Mouse (Mus musculus) ES-E14 (cell line): Measurements from ENCODE around the gene Slc7a11. TPM values are rescaled to one million over a fixed set of nuclear protein-coding genes. Genes with fewer than 3 reads are reported as not detected.

ENCODE experiments used
- DNase-seq: peaks from one replicate; pipeline ENCODE4 v3.0.0-alpha.2; 2013; ENCODE audit warnings: low read depth, low spot score
- H3K27ac ChIP-seq: 2 replicates; pipeline ENCODE4 v1.5.1; 2012; ENCODE audit warnings: low read depth, mild to moderate bottlenecking, low read length, moderate library complexity, mixed read lengths; ENCODE audit not compliant: poor library complexity, insufficient read depth, severe bottlenecking
- H3K36me3 ChIP-seq: 2 replicates; pipeline ENCODE4 v1.6.1; 2012; ENCODE audit warnings: mild to moderate bottlenecking, low read length, moderate library complexity, mixed read lengths; ENCODE audit not compliant: control insufficient read depth, poor library complexity, insufficient read depth, severe bottlenecking
- H3K4me1 ChIP-seq, 2 experiments: fragments of 150-350 bp in 1 of 2; sonication (generic) in 1 of 2; 2 replicates each; pipeline ENCODE4 v1.6.1; 2012; ENCODE audit warnings: low read length in 2 of 2, mild to moderate bottlenecking in 1 of 2, mixed read lengths in 1 of 2; ENCODE audit not compliant: control insufficient read depth in 2 of 2, insufficient read depth in 2 of 2, poor library complexity in 1 of 2
- H3K4me3 ChIP-seq, 2 experiments: fragments of 150-350 bp in 1 of 2; sonication (generic) in 1 of 2; 2 replicates each; pipeline ENCODE4 v1.5.1; 2012; ENCODE audit warnings: low read length in 2 of 2, low read depth in 1 of 2, mild to moderate bottlenecking in 1 of 2, mixed read lengths in 1 of 2; ENCODE audit not compliant: insufficient read depth in 1 of 2, poor library complexity in 1 of 2, severe bottlenecking in 1 of 2
- H3K9ac ChIP-seq: 2 replicates; pipeline ENCODE4 v1.6.1; 2012; ENCODE audit warnings: low read depth, mild to moderate bottlenecking, low read length, mixed read lengths; ENCODE audit not compliant: poor library complexity, insufficient read depth, severe bottlenecking
- H3K9me3 ChIP-seq: fragments of 150-350 bp; sonication (generic); 2 replicates; pipeline ENCODE4 v1.6.1; 2012; ENCODE audit warnings: low read depth, mild to moderate bottlenecking, low read length; ENCODE audit not compliant: control insufficient read depth, insufficient read depth
- CHD2 ChIP-seq: IDR thresholded peaks from 2 replicates; pipeline ENCODE4 v1.6.1; 2014; ENCODE audit warnings: mild to moderate bottlenecking, low read depth, low read length, inconsistent platforms
- HCFC1 ChIP-seq: IDR thresholded peaks from 2 replicates; pipeline ENCODE4 v1.6.1; 2012; ENCODE audit warnings: low read length, inconsistent platforms, borderline replicate concordance; ENCODE audit not compliant: insufficient read depth
- MAFK ChIP-seq: IDR thresholded peaks from 2 replicates; pipeline ENCODE4 v1.6.1; 2014; ENCODE audit warnings: mild to moderate bottlenecking, low read depth, low read length, inconsistent platforms; ENCODE audit not compliant: insufficient read depth
- ZC3H11A ChIP-seq: IDR thresholded peaks from 2 replicates; pipeline ENCODE4 v1.6.1; 2012; ENCODE audit warnings: low read depth, mild to moderate bottlenecking, inconsistent platforms, low read length, borderline replicate concordance
- ZNF384 ChIP-seq: IDR thresholded peaks from 2 replicates; pipeline ENCODE4 v1.6.1; 2012; ENCODE audit warnings: low read depth, low read length, inconsistent platforms
- in situ Hi-C, 2 experiments: fragments of 600-800 bp; cut with MboI; formaldehyde crosslinking; loops; one replicate each; pipeline ENCODE4 v1.15.1; 2025; ENCODE audit warnings: low sequenced_read_pairs in 2 of 2, inconsistent platforms in 1 of 2; ENCODE audit not compliant: unreplicated experiment in 2 of 2
- total RNA-seq: library from RNA; depleted of rRNA; stranded (reverse); fragments of 300-350 nt; gene quantifications from 2 replicates; pipeline ENCODE4 v1.2.3, GENCODE M21; 2012

Slc7a11 gene
- total RNA-seq, 1 experiment = 2.1 TPM

- Histone ChIP-seq H3K9ac (no peak overlapping the region), H3K9me3 (no peaks in the 10 kb centered on the region), H3K4me1 (no peaks in the 10 kb centered on the region), H3K27ac (no peak overlapping the region), H3K36me3 (no peaks in the 10 kb centered on the region), H3K4me3 (no peak overlapping the region)
- in situ Hi-C loops = no loop called here
- DNase-seq = no peak
- TF ChIP-seq HCFC1 = no peak
- TF ChIP-seq ZNF384 = no peak
- no peak for TF ChIP-seq MAFK
- TF ChIP-seq ZC3H11A = no peak
- TF ChIP-seq CHD2 = no peak
These were observed 327.1 kb downstream of the Slc7a11 start for GRCm38 (mm10) chr3:50116266-50116665.

- TF ChIP-seq CHD2 (no peak), HCFC1 (no peak), ZC3H11A (no peak), ZNF384 (no peak), MAFK (no peak)
- H3K4me3 ChIP-seq = no peak overlapping the region
- in situ Hi-C loops = no loop called here
- H3K9ac ChIP-seq = no peak overlapping the region
- DNase-seq = no peak
- no peaks in the 10 kb centered on the region for H3K4me1 ChIP-seq
- H3K9me3 ChIP-seq = no peaks in the 10 kb centered on the region
- no peak overlapping the region for H3K27ac ChIP-seq
- H3K36me3 ChIP-seq = no peaks in the 10 kb centered on the region
These were observed 337.9 kb downstream of the Slc7a11 start for GRCm38 (mm10) chr3:50105509-50105908.

DNA sequence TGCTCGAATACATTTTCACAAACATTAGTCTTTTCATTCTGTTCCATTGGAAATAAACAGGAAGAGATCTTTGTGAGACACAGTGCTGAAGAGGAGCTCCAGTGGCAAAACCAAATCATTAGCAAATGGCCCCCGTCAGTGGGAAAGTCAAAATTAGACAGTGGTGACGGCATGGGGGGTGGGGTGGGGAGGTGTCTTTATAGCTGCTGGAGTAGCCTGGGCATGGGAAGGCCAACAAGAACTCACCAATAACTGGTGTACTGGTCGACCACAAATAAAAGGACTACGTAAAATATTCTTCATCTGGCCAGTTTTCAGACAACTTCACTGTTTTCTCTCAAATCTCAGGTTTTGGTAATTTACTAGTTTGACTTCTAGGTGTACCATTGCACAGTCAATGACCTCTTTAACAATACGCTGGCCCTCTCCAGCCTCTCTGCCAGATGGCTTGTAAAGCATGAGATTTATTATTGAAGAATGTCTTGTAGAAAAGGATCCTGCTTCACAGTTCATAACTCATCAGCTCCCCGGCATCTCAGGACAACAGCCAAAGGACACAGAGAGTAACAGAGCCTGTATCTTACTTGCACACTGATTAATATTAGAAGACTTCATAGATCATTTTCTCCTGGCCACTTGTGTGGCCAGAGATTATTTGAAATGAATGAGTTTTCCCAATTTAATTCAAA is 348.9 kb downstream of the Slc7a11 start:
- no peak for DNase-seq
- Histone ChIP-seq H3K36me3 (no peaks in the 10 kb centered on the region), H3K9ac (no peak overlapping the region), H3K4me3 (no peak overlapping the region), H3K9me3 (no peaks in the 10 kb centered on the region), H3K27ac (no peak overlapping the region), H3K4me1 (no peaks in the 10 kb centered on the region)
- in situ Hi-C loops = no loop called here
- no peak for TF ChIP-seq CHD2
- TF ChIP-seq MAFK = no peak
- no peak for TF ChIP-seq ZC3H11A
- TF ChIP-seq ZNF384 = no peak
- TF ChIP-seq HCFC1 = no peak

DNA sequence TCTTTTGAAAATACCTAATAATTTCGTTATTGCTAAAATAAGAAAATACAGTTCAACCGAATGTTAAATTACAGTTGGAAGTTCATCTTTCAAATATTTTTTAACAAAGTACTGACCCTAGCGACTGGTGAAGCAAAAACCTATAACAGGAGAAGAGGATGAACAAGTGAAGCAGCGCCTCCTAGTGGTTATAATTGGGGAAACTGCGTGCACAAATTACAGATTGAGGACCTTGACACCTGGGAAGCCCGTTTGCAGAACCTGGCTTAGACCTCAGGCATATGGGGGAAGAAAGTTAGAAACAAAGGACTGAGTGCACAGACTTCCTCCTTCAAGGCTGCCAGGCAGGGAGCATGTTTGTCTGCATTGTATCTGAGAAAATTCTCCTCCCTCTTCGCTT is 366.4 kb downstream of the Slc7a11 start:
- Histone ChIP-seq H3K4me3 (no peak overlapping the region), H3K9ac (no peak overlapping the region), H3K27ac (no peak overlapping the region), H3K9me3 (no peaks in the 10 kb centered on the region), H3K4me1 (no peaks in the 10 kb centered on the region), H3K36me3 (no peaks in the 10 kb centered on the region)
- peak; percentile 52 for DNase-seq
- TF ChIP-seq ZC3H11A = peak; percentile 74; the same call in 1 of the 2 replicates
- no peak for TF ChIP-seq HCFC1
- in situ Hi-C loops = no loop called here

GRCm38 (mm10) chr3:50063396-50063795 is 380.0 kb downstream of the Slc7a11 start:
- in situ Hi-C loops = no loop called here
- Histone ChIP-seq H3K4me3 (no peak overlapping the region), H3K9me3 (no peaks in the 10 kb centered on the region), H3K36me3 (no peaks in the 10 kb centered on the region), H3K4me1 (no peaks in the 10 kb centered on the region), H3K27ac (no peak overlapping the region), H3K9ac (no peak overlapping the region)
- DNase-seq = no peak
- TF ChIP-seq ZNF384 = no peak
- TF ChIP-seq HCFC1 = no peak
- no peak for TF ChIP-seq MAFK
- no peak for TF ChIP-seq ZC3H11A
- TF ChIP-seq CHD2 = no peak
